Mouse (Mus musculus) kidney, embryonic 16.5 days (tissue): Measurements from ENCODE around the gene Klc1. TPM values are rescaled to one million over a fixed set of nuclear protein-coding genes. Genes with fewer than 3 reads are reported as not detected.

Experiments
- ATAC-seq: fragments of 200-750 bp; cut with Nextera tagmentation; 2 replicates; pipeline ENCODE4 v1.8.0; 2017; ENCODE audit warnings: moderate TSS enrichment; ENCODE audit not compliant: low FRiP score, low TSS enrichment
- H3K27ac ChIP-seq: fragments of 300-500 bp; sonication (generic); 2 replicates; pipeline ENCODE4 v1.5.1; 2014; ENCODE audit warnings: low read length
- H3K27me3 ChIP-seq: fragments of 300-500 bp; sonication (generic); 2 replicates; pipeline ENCODE4 v1.6.1; 2014; ENCODE audit warnings: low read length, control low read depth, mixed read lengths; ENCODE audit not compliant: insufficient read depth
- H3K36me3 ChIP-seq: fragments of 300-500 bp; sonication (generic); 2 replicates; pipeline ENCODE4 v1.6.1; 2014; ENCODE audit warnings: low read length, control low read depth, mixed read lengths; ENCODE audit not compliant: insufficient read depth
- H3K4me1 ChIP-seq: fragments of 300-500 bp; sonication (generic); 2 replicates; pipeline ENCODE4 v1.6.1; 2014; ENCODE audit warnings: low read length, control low read depth, mixed read lengths; ENCODE audit not compliant: insufficient read depth
- H3K4me2 ChIP-seq: fragments of 300-500 bp; sonication (generic); replicated peaks from 2 replicates; pipeline ENCODE4 v1.6.1; 2014; ENCODE audit warnings: low read depth, low read length
- H3K4me3 ChIP-seq: fragments of 300-500 bp; sonication (generic); 2 replicates; pipeline ENCODE4 v1.5.1; 2014; ENCODE audit warnings: mild to moderate bottlenecking, low read length
- H3K9ac ChIP-seq: fragments of 300-500 bp; sonication (generic); replicated peaks from 2 replicates; pipeline ENCODE4 v1.6.1; 2014; ENCODE audit warnings: low read length
- H3K9me3 ChIP-seq: fragments of 300-500 bp; sonication (generic); 2 replicates; pipeline ENCODE4 v1.6.1; 2016; ENCODE audit warnings: low read length, control low read depth
- WGBS: fragments of 180-500 bp; shearing (Covaris S2); extraction: QIAGEN DNeasy Blood & Tissue Kit; methylation state at CpG from one replicate; pipeline ENCODE4 v1.1.7; 2014; 5-methylcytosine and 5-hydroxymethylcytosine counted together
- polyA plus RNA-seq: library from polyadenylated mRNA; unstranded; fragments of >200 nt; fragmentation: Nextera tagmentation; extraction: Ambion mirVana; gene quantifications from 2 replicates; pipeline ENCODE4 v1.2.1, GENCODE M21; 2015

The Klc1 gene
- polyA plus RNA-seq, 1 experiment from 2014 or later = 101 TPM

DNA sequence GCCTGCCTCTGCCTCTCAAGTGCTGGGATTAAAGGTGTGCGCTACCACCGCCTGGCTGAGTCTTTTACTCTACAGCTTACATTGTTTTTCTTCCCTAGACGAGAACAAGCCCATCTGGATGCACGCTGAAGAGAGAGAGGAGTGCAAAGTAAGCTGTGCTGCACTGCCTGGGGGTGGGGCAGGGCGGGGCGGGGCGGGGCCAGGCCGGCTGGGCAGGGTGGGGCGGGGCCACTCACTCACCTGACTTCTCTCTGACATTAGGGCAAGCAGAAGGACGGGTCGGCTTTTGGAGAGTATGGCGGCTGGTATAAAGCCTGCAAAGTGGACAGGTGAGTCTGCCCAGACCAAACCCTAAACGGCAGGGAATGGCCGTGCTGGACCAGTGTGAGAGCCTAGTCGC, 26.5 kb downstream of the Klc1 start:
- ATAC-seq = no peak
- no peaks in the 10 kb centered on the region for H3K27me3 ChIP-seq
- H3K4me2 ChIP-seq = no peak overlapping the region
- 71% methylated on average over 10 of the region's 15 CpGs for WGBS
- H3K9me3 ChIP-seq = no peaks in the 10 kb centered on the region
- no peaks in the 10 kb centered on the region for H3K4me1 ChIP-seq
- H3K27ac ChIP-seq = no peak overlapping the region
- H3K36me3 ChIP-seq = peaks cover 79% of the 10 kb centered on the region
- no peak overlapping the region for H3K9ac ChIP-seq
- no peak overlapping the region for H3K4me3 ChIP-seq

DNA sequence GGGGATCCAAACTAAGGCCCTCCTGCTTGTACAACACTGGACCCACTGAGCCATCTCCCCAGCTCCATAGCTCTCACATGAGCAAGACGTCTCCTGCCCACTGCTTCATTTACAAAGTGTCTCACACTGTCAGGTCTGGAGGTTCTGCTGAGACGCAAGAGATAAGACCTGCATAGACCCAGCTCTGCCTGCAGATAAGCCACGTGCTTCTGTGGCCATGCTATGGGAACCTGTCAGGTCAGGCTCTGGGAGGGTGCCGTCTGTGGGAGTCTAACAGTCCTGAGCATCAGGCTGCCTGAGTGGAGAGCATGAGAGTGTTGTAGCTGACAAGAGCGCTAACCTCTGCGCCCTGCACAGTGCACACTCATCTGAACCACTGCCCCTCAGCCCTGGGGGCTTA, 28.4 kb downstream of the Klc1 start:
- H3K36me3 ChIP-seq = peaks cover 79% of the 10 kb centered on the region
- no peak overlapping the region for H3K4me3 ChIP-seq
- no peak overlapping the region for H3K27ac ChIP-seq
- no peaks in the 10 kb centered on the region for H3K27me3 ChIP-seq
- H3K4me2 ChIP-seq = no peak overlapping the region
- H3K9me3 ChIP-seq = no peaks in the 10 kb centered on the region
- H3K9ac ChIP-seq = no peak overlapping the region
- no peaks in the 10 kb centered on the region for H3K4me1 ChIP-seq
- no peak for ATAC-seq
- 90% methylated on average over 6 of the region's 6 CpGs for WGBS

DNA sequence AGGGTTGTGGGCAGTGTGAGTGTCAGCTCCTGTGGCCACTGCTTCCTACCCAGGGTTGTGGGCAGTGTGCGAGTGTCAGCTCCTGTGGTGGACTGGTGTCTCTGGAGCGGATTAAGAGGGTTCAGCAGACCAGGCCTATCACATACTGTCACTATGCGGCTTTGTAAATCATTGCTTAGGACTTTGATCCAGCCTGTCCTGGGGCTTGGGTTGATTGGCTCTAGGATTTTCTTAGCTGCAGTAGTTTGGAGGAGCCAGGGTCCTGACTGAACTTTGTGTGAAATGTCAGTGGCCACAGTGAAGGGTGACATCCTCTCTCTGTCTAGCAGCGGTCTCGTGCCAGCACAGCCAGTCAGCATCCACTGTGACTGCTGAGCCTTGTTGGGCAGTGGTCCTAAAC, 31.4 kb downstream of the Klc1 start:
- Histone ChIP-seq H3K4me2 (no peak overlapping the region), H3K4me1 (no peaks in the 10 kb centered on the region), H3K9ac (no peak overlapping the region), H3K4me3 (no peak overlapping the region), H3K27me3 (no peaks in the 10 kb centered on the region), H3K27ac (peak overlapping the region; percentile 63), H3K9me3 (no peaks in the 10 kb centered on the region), H3K36me3 (peaks cover 81% of the 10 kb centered on the region)
- peak; percentile 85 for ATAC-seq
- 92% methylated on average over 5 of the region's 5 CpGs for WGBS

DNA sequence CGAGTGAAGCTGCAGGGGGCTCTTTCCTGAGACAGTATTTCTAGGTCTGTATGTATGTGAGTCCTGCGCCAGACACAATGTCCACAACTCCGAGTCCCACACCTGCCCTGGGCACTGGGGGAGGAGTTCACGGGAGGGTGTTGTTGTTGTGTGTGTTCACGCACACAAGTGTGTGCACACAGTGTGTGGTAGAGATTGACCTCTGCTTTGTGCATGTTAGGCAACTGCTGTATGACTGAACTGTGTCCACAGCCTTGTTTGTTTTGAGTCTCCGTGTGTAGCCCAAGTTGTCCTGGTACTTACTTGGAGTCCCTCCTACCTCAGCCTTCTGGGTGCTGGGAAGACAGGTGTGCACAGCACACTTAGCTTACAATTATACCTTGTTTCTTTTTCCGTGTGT, 32.0 kb downstream of the Klc1 start:
- no peak overlapping the region for H3K4me2 ChIP-seq
- no peaks in the 10 kb centered on the region for H3K9me3 ChIP-seq
- H3K4me3 ChIP-seq = no peak overlapping the region
- peaks cover 81% of the 10 kb centered on the region for H3K36me3 ChIP-seq
- H3K4me1 ChIP-seq = no peaks in the 10 kb centered on the region
- ATAC-seq = no peak
- H3K9ac ChIP-seq = no peak overlapping the region
- peak overlapping the region; percentile 63 for H3K27ac ChIP-seq
- WGBS = 84% methylated on average over 7 of the region's 7 CpGs
- H3K27me3 ChIP-seq = no peaks in the 10 kb centered on the region

GRCm38 (mm10) chr12:111791474-111792104, 32.9 kb downstream of the Klc1 start:
- Histone ChIP-seq H3K9ac (no peak overlapping the region), H3K36me3 (peaks cover 83% of the 10 kb centered on the region), H3K4me2 (no peak overlapping the region), H3K27ac (no peak overlapping the region), H3K9me3 (no peaks in the 10 kb centered on the region), H3K4me3 (no peak overlapping the region), H3K27me3 (no peaks in the 10 kb centered on the region), H3K4me1 (no peaks in the 10 kb centered on the region)
- no peak for ATAC-seq
- WGBS = 94% methylated on average over 13 of the region's 13 CpGs

- Histone ChIP-seq H3K9ac (no peak overlapping the region), H3K27ac (peak overlapping the region; percentile 11; the same call in 1 of the 2 replicates), H3K4me1 (no peaks in the 10 kb centered on the region), H3K4me3 (no peak overlapping the region), H3K4me2 (no peak overlapping the region), H3K36me3 (peaks cover 70% of the 10 kb centered on the region), H3K9me3 (no peaks in the 10 kb centered on the region), H3K27me3 (no peaks in the 10 kb centered on the region)
- 77% methylated on average over 22 of the region's 22 CpGs for WGBS
- ATAC-seq = peak; percentile 55
These were observed 35.5 kb downstream of the Klc1 start for GRCm38 (mm10) chr12:111794102-111794501.

DNA sequence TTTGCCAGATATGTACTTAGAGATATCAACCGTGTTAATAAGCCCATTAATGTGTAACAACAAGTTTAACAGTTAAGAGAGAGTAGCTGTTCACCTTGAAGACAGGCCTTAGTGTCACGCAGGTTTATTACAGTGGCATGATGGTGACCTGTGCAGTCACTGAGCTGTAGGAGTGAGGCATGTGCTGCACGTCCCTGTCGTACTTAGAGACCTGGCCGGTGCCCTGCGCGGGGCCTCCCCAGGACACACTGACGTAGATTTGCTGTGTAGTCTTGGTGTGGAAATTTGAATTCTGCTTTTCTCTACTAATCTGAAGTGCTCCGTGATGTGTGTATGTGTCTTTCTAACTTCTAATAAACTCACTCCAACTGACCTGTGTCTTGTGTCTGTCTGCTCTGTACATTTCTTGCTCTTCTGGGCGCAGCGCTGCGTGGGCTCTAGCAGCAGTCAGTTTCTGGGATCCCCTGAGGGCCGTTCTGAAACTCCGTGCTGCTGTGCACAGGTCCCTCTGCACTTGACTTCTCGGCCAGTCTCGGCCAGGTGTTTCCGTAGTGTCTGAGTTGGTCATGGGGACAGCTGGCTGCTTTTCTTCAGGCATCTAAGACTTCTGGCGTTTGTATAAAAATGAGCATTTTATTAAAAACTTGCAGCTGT, 36.0 kb downstream of the Klc1 start:
- H3K4me3 ChIP-seq = no peak overlapping the region
- WGBS = 84% methylated on average over 18 of the region's 18 CpGs
- H3K27me3 ChIP-seq = no peaks in the 10 kb centered on the region
- H3K4me2 ChIP-seq = no peak overlapping the region
- H3K4me1 ChIP-seq = no peaks in the 10 kb centered on the region
- H3K9me3 ChIP-seq = no peaks in the 10 kb centered on the region
- no peak overlapping the region for H3K9ac ChIP-seq
- no peak for ATAC-seq
- no peak overlapping the region for H3K27ac ChIP-seq
- H3K36me3 ChIP-seq = peaks cover 67% of the 10 kb centered on the region

DNA sequence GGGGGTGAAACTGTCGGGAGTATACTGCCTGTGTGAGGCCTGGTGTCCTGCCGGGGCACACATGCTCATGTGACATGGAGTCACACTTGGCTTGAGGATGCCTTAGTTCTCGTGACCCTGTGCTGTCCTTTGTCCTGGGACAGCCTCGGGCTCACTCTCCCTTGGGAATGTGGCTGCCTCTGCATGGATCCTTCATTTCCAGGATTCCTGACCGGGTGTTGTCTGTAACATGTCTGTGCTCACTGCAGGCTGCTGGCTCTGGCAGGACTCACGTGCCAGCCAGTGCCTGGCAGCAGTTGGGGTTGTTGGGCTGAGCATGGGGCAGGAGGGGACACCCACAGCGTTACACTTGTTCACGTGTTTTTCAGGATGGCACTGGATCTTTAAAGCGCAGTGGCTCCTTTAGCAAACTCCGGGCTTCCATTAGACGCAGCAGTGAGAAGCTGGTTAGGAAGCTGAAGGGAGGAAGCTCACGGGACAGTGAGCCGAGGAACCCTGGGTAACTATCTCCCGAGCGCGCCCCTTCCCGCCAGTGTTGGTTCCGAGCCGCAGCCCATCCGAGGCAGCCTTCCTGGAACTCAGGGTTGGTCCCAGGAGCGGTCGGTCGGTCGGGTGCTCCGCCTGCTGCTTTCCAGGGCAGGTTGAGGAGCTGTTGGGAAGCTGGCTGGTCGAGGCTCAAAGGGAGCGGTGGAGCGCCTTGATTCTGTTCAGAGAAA, 36.7 kb downstream of the Klc1 start:
- Histone ChIP-seq H3K4me3 (no peak overlapping the region), H3K9me3 (no peaks in the 10 kb centered on the region), H3K4me2 (no peak overlapping the region), H3K27me3 (no peaks in the 10 kb centered on the region), H3K27ac (no peak overlapping the region), H3K9ac (no peak overlapping the region), H3K36me3 (peaks cover 61% of the 10 kb centered on the region), H3K4me1 (no peaks in the 10 kb centered on the region)
- WGBS = 87% methylated on average over 28 of the region's 28 CpGs
- no peak for ATAC-seq

GRCm38 (mm10) chr12:111797251-111797650, 38.6 kb downstream of the Klc1 start:
- Histone ChIP-seq H3K36me3 (peaks cover 62% of the 10 kb centered on the region), H3K4me3 (no peak overlapping the region), H3K27ac (no peak overlapping the region), H3K9ac (no peak overlapping the region), H3K4me1 (no peaks in the 10 kb centered on the region), H3K9me3 (no peaks in the 10 kb centered on the region), H3K27me3 (no peaks in the 10 kb centered on the region), H3K4me2 (no peak overlapping the region)
- ATAC-seq = no peak
- WGBS = 87% methylated on average over 8 of the region's 8 CpGs

DNA sequence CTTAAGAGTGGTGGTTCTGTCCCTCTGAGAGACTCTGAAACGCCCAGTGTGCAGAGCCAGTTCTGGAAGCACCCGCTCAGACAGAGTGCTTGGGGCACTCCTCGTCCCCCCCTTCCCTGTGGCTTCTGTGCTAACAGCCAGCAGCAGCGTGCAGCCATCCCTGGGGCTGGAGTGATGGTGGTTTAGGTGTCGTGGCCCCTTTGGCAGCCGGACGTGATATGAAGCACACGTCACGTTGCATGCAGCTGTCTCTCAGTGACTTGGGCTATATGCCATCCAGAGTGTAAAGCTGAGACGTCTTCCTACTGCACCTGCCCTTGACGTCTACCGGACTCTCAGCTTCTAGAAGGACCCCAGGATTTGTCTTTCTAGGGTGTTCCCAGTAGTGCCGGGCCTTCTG, 39.8 kb downstream of the Klc1 start:
- Histone ChIP-seq H3K4me2 (no peak overlapping the region), H3K36me3 (peaks cover 65% of the 10 kb centered on the region), H3K9ac (no peak overlapping the region), H3K4me3 (no peak overlapping the region), H3K27me3 (no peaks in the 10 kb centered on the region), H3K4me1 (no peaks in the 10 kb centered on the region), H3K27ac (no peak overlapping the region), H3K9me3 (no peaks in the 10 kb centered on the region)
- 94% methylated on average over 13 of the region's 13 CpGs for WGBS
- no peak for ATAC-seq
